Mouse (Mus musculus): ENCODE data around the gene Zfp637.
"Not testable (repeated sequence)": the region's sequence is repeated elsewhere in the genome, so short reads cannot be mapped to it uniquely, and the experiment has no call there.

Gene Zfp637

GRCm38 (mm10) chr6:117840686-117841510 is at the start of gene Zfp637:
TSS of gene Zfp637 (plus strand) at chr6:117841180.
- DNase-seq: peak; percentile 89

GRCm38 (mm10) chr6:117795251-117795650 is 45.7 kb upstream of the Zfp637 start:
- no peak for DNase-seq

GRCm38 (mm10) chr6:117800824-117801223 is 40.2 kb upstream of the Zfp637 start:
- DNase-seq: no peak

- no peak for DNase-seq
These were observed 39.2 kb upstream of the Zfp637 start for GRCm38 (mm10) chr6:117801801-117802200.

- no peak for DNase-seq
These were observed 33.2 kb upstream of the Zfp637 start for GRCm38 (mm10) chr6:117807756-117808155.

GRCm38 (mm10) chr6:117809816-117810215 is 31.2 kb upstream of the Zfp637 start:
- no peak for DNase-seq

- DNase-seq: no peak
These were observed 30.3 kb upstream of the Zfp637 start for GRCm38 (mm10) chr6:117810717-117811116.

GRCm38 (mm10) chr6:117811256-117811655 is 29.7 kb upstream of the Zfp637 start:
- no peak for DNase-seq

GRCm38 (mm10) chr6:117814681-117815080 is 26.3 kb upstream of the Zfp637 start:
- no peak for DNase-seq

- no peak for DNase-seq
These were observed 23.9 kb upstream of the Zfp637 start for GRCm38 (mm10) chr6:117817108-117817541.

GRCm38 (mm10) chr6:117820327-117820726 is 20.7 kb upstream of the Zfp637 start:
- no peak for DNase-seq

GRCm38 (mm10) chr6:117825369-117825768 is 15.6 kb upstream of the Zfp637 start:
- DNase-seq: peak; percentile 24

- DNase-seq: no peak
These were observed 12.7 kb upstream of the Zfp637 start for GRCm38 (mm10) chr6:117828273-117828672.

- no peak for DNase-seq
These were observed 553 bp downstream of the Zfp637 start for GRCm38 (mm10) chr6:117841511-117841955.

- DNase-seq: no peak
These were observed 3.6 kb downstream of the Zfp637 start for GRCm38 (mm10) chr6:117844597-117844996.

GRCm38 (mm10) chr6:117846671-117847070 is 5.7 kb downstream of the Zfp637 start:
- DNase-seq: not testable (repeated sequence)

GRCm38 (mm10) chr6:117847772-117848171 is 6.8 kb downstream of the Zfp637 start:
- no peak for DNase-seq

GRCm38 (mm10) chr6:117848577-117848976 is 7.6 kb downstream of the Zfp637 start:
- DNase-seq: no peak

- no peak for DNase-seq
These were observed 10.8 kb downstream of the Zfp637 start for GRCm38 (mm10) chr6:117851747-117852146.

GRCm38 (mm10) chr6:117857990-117858389 is 17.0 kb downstream of the Zfp637 start:
- DNase-seq: no peak

GRCm38 (mm10) chr6:117861848-117862247 is 20.9 kb downstream of the Zfp637 start, which contains the start of gene Zfp239:
TSS of gene Zfp239 (plus strand) at chr6:117862100.
- peak; percentile 29 for DNase-seq

GRCm38 (mm10) chr6:117862465-117862864 is 21.5 kb downstream of the Zfp637 start:
- no peak for DNase-seq

GRCm38 (mm10) chr6:117862899-117863620 is 22.1 kb downstream of the Zfp637 start:
- DNase-seq: peak; percentile 24

- no peak for DNase-seq
These were observed 22.8 kb downstream of the Zfp637 start for GRCm38 (mm10) chr6:117863751-117864150.

All from kidney, adult 11 months (tissue).